Mouse (Mus musculus) large intestine, adult 2 months (tissue): ENCODE results near the gene Teddm1a. TPM values are rescaled to one million over a fixed set of nuclear protein-coding genes. Genes with fewer than 3 reads are reported as not detected.

ENCODE experiments used
- DNase-seq: peaks from one replicate; pipeline ENCODE4 v3.0.0-alpha.2; 2012; ENCODE audit warnings: low read depth, low spot score
- WGBS: fragments of 180-500 bp; shearing (Covaris S2); methylation state at CpG from one replicate; pipeline ENCODE4 v1.1.7; 2018; 5-methylcytosine and 5-hydroxymethylcytosine counted together
- polyA plus RNA-seq: library from polyadenylated mRNA; depleted of rRNA; stranded (reverse); fragments of >200 nt; gene quantifications from 2 replicates; pipeline ENCODE4 v1.2.3, GENCODE M21; 2012

Teddm1a gene
- polyA plus RNA-seq, 1 experiment: 0.06 TPM

DNA sequence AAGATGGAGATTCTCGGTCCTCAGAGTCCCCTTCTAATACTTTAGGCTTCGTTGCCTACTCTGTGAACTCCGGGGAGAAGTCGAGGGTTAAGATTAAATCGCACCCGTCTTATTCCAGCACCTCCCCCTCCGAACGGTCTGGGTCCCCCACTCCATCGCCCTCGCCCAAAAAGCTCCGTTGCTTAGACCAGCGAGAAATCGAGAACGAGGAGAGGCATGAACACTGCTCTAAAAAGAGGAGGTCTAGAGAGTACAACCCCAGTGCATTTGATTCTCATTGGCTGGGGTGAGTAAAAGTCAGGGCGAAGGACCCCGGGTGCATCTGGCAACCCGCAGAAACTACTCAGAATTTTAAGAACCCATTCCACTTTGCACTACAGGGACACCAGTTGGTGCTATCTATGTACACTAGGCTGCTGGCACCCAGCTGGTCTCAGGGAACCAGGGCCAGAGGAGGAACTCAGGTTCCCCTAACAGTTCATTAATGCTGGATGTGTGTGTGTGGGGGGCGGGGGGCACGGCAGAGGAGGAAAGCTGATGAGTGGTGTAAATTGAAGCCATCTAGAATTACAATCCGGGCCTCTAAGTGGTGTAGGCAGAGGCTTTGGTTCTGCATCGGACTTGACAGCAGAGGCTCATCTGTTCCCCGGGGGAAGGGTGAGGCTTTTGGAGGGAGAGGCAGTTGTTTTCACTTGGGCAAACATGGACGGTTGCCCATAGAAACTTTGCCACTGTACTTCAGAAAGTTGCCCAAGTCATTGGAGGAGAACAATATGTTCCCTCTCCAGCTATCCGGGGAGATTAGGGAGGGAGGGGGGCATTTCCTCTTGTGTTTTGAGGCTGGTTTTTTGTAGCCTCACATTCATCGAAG, 9.6 kb downstream of the Teddm1a start:
- WGBS: 2% methylated on average over 25 of the region's 25 CpGs
- DNase-seq: no peak

DNA sequence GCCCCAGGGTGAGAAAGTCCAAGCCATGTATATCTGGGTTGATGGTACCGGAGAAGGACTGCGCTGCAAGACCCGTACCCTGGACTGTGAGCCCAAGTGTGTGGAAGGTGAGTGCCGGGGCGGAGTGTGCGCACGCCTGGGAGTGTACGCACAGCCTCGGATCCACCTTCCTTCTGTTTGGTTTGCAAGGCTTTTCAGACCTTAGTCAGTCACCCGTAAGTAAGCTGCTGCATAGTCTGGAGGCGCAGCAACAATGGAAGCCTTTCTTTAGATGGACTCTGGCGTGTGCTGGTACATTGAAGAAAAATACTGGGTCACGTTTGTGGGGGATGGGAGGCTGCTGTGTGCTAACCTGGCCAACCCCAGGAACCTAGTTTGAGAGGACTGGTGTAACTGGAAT, 11.5 kb downstream of the Teddm1a start:
- DNase-seq: no peak
- 54% methylated on average over 13 of the region's 13 CpGs for WGBS

DNA sequence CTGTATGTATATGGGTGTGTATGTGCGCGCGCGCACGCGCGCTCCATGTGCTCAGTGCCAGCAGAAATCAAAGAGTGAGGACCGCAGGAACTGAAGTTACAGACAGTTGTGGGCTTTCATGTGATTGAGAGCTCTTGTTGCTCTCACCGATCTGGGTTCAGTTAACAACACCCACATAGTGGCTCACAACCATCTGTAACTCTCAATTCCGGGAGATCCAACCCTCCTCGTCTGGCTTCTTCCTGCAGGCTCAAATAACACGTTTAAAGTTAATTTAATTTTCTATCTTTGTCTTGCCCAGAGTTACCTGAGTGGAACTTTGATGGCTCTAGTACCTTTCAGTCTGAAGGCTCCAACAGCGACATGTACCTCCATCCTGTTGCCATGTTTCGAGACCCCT, 12.7 kb downstream of the Teddm1a start:
- DNase-seq: no peak
- WGBS: 60% methylated on average over 14 of the region's 14 CpGs

DNA sequence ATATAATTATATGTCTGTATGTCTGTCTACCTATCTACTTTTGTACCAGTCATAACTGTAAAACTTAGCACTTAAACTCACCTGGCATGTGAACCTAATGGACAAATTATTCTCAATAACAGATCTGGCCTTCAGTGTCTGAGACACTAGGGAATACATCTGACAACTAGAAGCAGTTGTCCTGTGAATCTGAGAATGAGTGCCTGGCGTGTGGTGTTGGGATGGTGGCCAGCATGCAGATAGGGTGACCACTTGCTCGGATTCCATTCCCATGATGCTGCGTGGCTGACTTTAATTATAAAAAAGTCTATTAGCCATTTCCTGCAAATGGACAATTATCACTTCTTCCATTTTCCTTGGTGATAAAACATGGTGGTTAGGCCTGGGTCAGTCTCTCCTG, 14.3 kb downstream of the Teddm1a start:
- WGBS: 87% methylated on average over 3 of the region's 3 CpGs
- no peak for DNase-seq

DNA sequence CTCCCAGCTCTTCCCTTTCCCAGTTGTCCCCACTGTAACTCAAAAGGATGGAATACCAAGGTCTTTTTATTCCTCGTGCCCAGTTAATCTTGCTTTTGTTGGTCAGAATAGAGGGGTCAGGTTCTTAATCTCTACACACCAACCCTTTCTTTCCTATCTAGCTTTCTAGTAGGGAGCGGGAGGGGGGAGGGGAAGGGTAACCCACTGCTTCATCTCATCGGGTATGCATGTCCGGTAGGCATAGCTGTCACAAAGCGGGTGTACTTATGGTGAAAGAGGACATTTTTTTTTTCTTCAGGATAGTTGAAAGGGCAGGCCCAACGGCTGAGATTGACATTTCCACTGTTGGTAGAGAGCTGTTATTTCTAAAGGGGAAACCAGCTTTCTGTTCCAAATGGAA, 16.7 kb downstream of the Teddm1a start:
- WGBS: 75% methylated on average over 6 of the region's 6 CpGs
- no peak for DNase-seq

DNA sequence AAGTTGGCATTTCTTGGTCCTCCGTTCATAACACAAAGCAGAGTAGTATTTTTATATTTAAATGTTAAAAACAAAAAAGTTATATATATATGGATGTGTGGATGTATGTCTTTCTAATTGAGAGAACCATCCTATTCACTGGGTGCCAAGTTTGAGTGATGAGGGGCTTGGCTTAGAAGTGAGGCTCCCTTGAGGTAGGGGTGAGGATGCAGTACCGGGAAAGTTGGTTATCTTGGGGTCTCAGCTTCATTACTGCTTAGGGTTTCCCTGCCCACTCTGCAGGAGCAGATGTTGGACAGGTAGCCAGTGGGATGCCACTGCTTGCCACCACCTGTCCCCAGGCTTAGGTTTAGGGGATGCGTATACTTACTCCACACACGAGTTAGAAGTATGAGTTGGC, 17.2 kb downstream of the Teddm1a start:
- DNase-seq: no peak
- 69% methylated on average over 4 of the region's 4 CpGs for WGBS

DNA sequence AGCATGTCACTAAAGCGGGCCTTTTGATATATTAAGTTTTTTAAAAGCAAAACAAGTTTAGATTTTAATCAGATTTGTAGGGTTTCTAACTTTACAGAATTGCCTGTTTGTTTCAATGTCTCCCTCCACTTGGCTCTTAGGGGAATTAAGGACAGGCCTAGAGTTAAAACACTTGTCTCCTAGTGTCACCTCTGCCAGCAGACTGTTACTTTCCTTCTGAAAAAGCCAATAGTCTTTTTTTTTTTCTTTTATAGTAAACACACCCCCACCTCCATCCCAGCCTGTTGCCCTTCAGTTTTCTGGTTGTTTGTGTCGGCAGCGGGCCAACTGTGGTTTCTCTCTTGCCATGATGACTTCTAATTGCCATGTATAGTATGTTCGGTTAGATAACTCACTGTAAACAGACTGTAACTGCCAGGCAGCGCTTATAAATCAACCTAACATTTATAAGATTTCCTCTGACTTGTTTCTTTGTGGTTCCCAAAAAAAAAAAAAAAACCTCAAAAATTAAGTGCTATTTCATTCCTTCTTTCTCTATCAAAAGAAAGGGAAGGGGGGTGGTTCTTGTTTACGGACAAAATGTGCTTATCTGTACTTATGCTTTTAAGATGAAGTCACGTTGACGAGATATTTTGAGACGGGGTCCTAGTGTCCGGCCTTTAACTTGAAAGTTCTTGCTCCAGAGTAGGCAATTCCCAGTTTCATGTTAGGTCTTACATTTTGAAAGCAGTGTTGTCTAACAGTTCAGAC, 17.8 kb downstream of the Teddm1a start:
- 21% methylated on average over 10 of the region's 10 CpGs for WGBS
- no peak for DNase-seq

DNA sequence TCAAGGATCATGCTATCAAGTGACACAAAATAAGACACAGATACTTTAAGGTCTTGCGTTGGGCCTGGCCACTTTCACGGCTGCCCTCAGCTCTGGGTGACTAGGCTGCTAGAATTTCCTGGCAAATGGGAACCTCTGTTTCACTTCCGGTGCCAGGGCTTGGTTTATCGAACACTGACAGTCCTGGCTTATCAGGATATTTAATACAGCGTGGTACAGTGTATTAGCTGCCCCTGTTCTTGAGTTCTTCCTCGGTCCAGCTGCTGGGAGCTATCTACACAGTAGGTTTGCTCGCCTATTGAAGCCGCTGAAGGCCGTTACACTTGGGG, 18.4 kb downstream of the Teddm1a start:
- WGBS: 37% methylated on average over 9 of the region's 9 CpGs

DNA sequence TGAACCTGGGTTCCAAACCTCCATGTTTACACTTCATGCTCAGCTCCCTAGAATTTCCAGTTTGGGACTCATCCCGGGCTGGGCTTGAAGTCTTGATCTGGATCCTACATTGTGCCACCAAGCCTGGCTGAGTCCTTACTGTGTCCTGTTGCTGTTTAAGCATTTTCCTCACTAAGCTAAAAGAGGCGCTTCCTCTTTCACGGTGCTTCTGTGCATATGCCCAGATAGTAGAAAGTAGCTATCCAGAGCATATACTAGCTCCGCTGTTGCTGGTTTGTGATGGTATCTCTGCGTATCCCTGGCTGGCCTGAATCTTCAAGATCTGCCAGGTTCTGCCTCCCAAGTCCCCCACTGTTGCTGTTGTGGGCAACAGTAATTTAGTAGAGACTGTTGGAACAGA, 18.9 kb downstream of the Teddm1a start:
- DNase-seq: no peak
- WGBS: 39% methylated on average over 5 of the region's 5 CpGs

More for the DNA sequence above, 18.4 kb downstream of the Teddm1a start:
- no peak for DNase-seq

DNA sequence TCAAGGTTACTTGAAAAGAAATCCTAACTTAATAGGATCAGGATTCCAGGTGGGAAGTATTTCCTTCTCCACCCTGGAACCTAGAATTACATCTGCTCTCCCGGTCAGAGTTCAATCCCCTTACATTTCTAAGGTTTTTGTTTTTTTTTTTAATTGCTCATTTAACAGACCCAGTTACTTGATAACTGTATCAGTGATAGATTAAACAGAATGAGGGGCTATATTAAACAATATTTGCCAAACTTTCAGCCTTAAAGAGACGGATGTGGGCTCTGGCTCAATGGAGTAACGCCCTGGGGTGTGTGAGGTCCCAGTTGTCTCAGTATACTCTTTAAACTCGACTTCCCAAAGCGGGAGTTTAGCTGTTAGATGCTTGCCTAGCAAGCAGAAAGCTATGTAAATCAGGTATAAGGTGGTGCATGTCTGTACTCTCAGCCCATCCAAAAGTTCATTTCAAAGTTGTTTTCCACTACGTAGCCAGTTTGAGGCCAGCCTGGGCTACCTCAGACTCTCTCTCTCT, 19.8 kb downstream of the Teddm1a start:
- WGBS: 38% methylated on average over 6 of the region's 6 CpGs
- DNase-seq: no peak

DNA sequence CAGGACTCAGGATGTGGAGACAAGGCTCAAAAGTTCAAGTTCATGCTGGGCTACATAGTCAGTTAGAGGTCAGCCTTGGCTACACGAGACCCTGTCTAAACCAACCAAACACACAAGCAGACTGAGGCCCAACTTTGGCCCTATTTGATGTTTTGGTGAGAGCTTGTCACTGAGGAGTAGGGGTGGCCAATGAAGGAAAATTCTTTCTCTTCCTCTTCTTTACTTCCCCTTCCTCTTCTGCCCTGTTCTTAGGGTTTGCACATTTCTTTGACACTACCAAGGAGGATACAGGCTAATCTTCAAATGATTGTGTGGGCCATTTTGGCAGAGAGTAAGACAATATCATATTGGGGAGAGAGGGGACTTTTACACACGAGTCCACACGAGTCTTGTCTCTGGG, 22.3 kb downstream of the Teddm1a start:
- DNase-seq: no peak
- WGBS: 69% methylated on average over 3 of the region's 3 CpGs

DNA sequence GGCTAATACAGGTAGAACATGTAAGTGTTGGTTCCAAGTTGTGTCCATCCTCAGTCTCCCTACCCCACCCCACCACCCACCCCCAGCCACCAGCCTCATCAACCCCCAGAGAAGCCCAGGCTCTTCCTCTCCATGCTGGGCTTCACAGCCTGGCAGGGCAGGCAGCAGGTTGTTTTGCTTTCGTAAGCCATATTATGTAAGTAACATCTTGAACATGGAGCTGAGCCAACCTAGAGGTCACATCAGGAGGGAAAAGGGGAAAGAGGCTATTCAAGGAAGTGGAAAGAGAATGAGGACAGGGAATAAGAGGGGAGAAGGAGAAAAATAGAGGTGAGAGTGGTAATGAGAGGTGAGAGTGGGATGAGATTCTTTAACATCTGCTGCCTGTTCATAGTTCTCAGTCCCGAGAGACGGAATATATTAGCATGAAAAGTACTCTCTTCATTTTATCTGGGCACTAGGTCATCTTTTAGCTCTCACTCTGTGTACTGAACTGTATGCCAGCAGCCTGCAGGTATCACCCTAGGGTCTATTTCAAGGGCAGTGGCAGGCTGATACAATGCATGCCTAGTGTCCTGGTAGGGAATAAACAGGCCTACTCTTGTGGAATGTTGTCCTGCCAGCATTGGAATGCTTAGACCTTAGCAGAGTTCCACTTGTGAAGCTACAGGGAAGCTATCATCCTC, 27.1 kb downstream of the Teddm1a start:
- DNase-seq: no peak
- WGBS: 58% methylated on average over 3 of the region's 3 CpGs

DNA sequence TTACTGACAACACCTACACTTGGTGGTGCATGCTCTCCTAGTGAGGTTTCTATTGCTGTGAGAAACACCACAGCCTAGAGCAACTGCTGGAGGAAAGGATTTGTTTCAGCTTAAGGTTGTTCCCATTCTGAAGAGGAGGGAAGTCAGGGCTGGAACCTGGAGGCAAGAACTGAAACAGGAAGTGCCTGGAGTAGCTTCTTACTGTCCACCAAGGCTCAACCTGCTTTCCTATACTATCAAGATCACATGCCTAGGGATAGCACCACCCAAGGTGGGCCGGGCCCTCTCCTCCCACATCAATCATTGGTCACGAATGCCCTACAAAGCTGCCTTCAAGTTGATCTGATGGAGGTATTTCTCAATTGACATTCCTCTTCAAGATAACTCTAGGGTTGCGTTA, 30.1 kb downstream of the Teddm1a start:
- WGBS: 94% methylated on average over 3 of the region's 3 CpGs
- DNase-seq: no peak

DNA sequence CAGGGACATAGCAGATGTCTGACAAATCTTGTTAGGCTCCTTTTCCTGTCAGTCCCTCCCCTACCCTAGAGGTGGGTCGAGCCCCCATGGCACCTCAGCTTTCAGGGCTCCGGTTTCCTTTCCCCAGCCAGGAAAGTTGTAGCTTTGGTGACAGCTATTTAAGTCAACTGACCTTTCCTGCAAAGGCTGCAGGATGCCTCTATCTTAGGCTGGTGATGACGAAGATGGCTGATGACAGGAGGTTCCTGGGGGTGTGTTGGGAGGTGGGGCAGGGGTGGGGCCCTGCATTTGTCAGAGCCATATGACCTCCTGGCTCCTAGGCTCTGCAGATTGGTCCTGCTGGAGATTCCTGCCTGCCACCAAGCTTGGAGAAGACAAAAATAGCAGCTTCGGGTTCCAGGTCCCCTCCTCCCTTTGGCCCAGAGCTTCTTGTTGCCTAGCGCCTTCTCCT, 31.1 kb downstream of the Teddm1a start:
- no peak for DNase-seq

DNA sequence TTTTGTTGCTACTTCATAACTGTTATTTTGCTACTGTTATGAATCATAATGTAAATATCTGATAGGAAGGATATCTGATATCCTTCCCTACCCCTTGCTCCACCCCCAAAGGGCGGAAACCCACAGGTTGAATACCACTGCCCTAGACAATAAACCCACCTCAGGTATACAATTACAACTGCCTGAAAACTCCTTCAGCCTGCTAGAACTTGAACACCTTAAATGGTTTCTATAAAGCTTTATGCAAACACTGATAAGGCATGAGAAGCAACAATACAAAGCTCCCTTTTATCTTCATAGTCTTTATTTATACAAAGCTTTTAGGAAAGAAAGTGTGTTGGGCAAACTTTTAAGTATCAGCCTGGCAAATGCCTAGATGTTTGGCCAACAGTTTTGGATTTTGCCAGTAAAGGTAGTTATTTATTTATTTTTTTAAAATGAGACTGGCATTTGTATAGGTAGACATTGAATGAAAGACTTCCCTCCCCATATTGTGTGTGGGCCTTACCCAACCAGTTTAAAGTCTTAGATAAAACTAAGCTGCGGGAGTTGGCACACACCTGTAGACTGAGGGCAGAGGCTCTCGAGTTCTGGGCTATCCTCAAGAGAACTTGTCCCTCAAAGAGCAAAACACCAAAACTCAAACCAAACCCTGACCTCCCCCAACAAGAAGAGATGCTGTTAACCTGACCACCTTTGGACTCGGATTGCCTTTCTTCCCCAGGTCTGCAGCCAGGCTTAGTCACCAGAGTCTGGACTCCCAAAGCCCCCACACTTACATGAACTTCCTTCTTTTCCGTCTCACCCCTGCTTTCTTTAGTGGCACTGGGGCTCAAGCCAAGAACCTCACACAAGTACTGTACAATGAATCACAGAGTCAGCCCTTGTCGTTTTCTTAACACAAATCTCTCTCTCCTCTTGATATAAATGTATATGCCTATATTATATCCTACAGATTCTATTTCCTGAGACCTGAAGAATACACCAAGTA, 33.1 kb downstream of the Teddm1a start:
- WGBS: 28% methylated on average over 6 of the region's 6 CpGs
- DNase-seq: no peak

More for the DNA sequence above, 31.1 kb downstream of the Teddm1a start:
- WGBS: 42% methylated on average over 5 of the region's 5 CpGs

DNA sequence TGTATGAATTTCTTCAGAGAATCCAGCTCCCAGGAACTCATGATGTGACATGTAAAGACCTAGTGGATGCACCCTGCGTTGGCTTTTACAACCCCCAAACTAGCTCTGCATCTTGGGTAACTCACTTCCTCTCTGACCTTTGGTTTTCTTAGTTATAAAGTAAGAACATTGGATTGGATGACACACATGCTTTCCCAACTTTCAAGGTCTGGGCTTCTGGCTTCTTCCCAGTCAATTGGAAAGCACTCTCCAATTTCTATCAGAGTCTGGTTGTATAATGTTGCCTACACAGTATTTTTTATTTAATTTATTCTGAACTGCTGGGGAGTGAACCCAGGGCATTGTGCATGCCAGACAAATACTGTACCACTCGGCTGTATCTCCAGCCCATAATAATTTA, 38.9 kb downstream of the Teddm1a start:
- DNase-seq: no peak
- 41% methylated on average over 2 of the region's 2 CpGs for WGBS

DNA sequence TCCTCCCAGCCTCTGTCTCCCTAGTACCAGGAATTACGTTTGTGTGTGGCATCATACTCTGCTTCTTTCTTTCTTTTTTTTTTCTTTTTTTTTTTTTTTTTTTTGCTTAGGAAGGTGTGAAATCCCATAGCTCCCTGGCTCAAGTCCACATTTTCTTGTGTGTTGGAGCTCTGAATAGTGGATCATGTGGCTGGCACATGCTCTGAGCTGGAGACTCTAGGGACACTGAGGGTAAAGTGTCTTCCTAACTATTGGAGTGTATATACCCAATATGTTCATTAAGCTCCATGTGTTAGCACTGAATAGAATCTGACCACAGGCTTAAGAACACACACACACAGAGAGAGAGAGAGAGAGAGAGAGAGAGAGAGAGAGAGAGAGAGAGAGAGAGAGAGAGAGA, 42.2 kb downstream of the Teddm1a start:
- 61% methylated on average over 1 of the region's 1 CpGs for WGBS
- DNase-seq: no peak

DNA sequence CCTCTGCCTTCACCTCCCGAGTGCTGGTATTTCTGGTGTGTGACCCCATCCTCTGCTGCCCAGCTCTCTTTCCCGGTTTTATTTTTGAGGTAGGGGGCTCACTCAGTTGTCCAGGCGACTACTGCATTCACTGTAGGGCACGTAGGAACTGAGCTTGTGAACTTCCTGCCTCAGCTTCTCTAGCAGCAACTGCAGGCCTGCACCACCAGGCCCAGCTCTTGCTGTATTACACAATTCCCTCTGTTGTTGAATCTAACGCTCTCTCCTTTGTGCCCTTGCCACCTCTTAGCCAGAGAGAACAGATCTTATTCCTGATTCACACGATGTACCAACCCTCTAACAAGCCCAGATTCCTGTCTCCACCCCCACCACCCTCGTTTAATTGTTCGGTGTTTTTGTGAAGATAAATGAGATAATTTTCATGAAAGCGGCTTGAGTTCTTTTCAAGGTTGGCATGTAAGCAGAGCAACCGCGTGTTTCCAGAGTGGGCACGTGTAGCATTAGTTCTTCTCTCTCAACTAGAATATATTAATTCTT, 44.4 kb downstream of the Teddm1a start:
- 82% methylated on average over 12 of the region's 12 CpGs for WGBS
- no peak for DNase-seq

DNA sequence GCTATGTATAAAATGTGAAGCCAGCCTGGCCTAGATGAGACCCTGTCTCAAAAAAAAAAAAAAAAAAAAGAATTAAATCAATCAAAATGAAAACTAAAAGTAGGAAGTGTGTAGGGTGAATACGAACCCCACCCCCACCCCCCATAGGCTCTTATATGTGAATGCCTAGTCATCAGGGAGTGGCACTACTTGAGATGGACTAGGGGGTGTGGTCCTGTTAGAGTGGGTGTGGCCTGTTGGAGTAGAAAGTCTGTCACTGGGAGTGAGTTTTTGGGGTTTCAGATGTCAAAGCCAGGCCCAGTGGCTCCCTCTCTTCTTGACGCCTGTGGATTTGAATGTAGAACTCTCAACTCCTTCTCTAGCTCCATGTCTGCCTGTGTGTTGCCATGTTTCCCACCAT, 45.5 kb downstream of the Teddm1a start:
- WGBS: 100% methylated on average over 2 of the region's 2 CpGs
- no peak for DNase-seq
